Mouse (Mus musculus) liver, adult (tissue): Measurements from ENCODE around the gene Abhd6.

Experiments
- GATA4 ChIP-seq: IDR thresholded peaks from 2 replicates; pipeline ENCODE4 v1.6.1; 2014; ENCODE audit warnings: mild to moderate bottlenecking, low read length; ENCODE audit not compliant: insufficient replicate concordance

Abhd6 gene

DNA sequence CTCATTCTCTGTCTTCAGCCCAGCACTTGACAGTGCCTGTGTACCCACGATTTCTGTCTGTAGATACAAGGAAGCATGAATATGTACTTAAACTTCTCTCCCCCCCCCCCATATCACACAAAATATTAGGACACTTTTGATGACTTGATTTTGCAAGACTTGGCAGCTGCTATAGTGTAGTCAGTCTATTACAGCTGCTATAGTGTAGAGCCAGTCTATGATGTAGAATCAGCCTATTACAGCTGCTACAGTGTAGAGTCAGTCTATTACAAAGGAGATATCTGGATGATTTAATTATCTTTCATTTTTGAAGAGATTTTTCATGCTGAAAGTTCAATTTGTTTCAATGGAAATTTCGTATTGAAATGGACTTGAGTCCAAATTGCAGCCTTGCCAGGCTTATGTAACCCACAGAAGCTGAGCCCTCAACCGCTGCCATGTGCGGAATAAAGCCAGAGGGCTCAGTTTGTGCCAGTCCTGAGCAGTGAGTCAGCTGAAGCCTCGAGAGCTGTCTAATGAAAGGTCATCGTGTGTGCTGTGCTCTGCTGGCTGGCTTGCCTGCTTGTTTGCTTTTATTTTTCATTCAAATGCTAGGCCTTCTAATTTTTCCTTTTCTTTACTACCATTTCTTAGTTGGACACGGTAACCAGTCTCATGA lies 36.2 kb downstream of the Abhd6 start:
- TF ChIP-seq GATA4: no peak

DNA sequence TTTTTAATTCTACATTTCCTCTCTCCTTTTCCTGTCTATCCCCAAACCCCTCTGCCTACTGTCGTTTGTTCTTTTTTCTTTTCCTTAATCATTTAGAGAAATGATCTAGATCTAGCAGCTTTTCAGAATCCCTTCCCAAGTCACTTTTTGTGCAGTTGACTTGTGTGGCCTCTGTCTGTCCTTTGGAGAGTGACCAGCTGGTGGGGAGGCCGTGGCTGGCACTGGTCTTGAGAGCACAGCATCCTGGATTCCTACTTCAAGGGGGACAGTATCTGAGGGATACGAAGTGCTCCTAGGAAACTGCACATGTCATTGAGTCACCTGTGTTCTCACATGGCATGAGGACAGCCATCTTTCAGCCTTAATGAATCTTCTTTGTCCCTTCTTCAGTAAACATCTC lies 37.5 kb downstream of the Abhd6 start:
- TF ChIP-seq GATA4: no peak

DNA sequence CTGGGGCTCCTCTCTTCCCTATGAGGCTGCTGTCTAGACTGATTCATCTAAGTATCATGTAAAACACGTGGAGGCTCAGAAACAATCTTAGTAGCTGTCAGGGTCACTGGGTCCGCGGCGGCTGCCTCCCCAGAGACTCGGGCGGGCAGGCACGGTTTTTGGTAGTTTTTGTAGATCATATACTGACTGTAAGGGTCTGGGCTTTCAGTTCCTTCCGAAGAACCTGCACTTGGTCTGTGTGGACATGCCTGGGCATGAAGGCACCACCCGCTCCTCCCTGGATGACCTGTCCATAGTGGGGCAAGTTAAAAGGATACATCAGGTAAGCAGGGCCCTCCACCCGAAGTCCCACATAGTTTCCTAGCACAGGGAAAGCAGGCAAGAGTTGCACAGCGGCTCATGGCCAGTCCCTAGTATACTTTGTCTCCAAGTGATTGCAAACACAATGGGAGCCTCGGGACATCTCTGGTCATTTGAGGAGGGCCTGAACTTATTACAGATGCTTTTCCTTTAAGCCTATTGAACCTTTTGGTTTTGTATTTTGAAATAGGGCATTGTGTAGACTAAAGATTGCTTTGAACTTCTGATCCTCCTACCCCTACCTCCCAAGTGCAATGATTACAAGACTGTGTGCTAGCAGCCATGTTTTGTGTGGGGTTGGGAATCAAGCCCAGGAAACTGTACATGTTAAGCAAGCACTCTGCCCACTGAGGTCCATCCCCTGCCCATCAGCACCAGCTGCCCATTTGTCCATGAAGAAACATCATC lies 38.4 kb downstream of the Abhd6 start:
- TF ChIP-seq GATA4: no peak

DNA sequence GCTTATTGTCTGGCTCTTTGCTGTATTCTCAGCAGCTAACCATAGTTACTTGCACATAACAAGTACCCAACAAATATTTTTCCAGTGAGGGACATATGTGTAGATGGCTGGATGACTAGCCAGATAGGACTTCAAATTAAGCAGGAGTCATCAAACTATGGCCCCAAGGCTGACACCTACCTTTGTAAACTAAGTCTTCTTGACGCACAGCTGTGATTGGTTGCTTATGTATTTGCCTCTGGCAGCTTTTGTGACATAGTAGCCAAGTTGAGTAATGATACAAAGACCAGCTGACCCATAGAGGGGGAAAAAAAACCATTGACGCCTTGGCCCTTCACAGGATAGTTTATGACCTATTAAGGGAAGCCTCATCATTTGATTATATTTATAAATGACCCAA lies 39.4 kb downstream of the Abhd6 start:
- no peak for TF ChIP-seq GATA4

DNA sequence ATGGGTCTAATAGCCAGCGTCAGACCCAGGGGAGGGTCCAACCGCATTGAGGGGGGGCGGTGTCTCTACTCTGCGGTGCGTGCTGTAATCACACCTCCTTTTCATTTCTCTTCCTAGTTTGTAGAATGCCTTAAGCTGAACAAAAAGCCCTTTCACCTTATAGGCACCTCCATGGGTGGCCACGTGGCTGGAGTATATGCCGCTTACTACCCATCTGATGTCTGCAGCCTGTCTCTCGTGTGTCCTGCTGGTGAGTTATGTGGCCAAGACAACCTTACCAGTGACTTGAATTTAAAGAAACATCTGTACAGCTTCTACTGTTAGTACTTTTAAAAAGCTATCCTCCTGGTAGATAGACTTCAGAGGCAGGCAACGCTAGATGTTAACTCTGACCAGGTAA lies 39.9 kb downstream of the Abhd6 start:
- no peak for TF ChIP-seq GATA4

DNA sequence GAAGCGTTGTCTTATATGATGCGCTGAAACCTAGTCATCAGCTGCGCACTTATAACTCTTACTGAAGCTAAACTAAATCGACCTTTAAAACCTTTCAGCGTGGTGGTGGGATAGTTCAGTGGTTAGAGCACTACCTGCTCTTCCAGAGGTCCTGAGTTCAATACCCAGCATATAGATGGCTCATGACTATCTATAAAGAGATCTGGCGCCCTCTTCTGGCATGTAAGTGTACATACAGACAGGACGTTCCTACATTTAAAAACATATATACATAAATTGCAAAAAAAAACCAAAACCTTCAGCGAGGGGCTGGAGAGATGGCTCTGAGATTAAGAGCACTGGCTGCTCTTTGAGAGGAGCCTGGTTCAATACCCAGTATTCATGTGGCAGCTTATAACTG lies 41.6 kb downstream of the Abhd6 start:
- no peak for TF ChIP-seq GATA4

DNA sequence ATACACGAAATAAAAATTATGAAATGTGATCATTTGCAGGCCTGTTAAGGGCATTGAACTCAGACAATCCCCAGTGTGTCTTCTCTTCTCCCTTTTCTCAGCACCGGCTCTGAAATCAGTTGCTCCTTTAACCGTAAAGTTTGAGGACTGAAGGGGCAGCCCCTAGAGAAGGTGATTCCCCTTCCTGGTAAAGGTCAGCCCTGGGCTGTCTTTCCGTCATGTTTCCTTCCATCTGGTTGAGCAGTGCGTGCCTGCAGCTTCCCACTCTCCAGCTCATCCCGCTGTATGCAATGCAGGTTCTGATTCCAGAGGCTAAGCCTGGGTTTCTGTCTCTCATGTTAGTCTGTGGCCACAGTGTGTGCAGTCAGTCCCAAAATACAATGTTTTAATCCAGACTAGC lies 42.1 kb downstream of the Abhd6 start:
- no peak for TF ChIP-seq GATA4

DNA sequence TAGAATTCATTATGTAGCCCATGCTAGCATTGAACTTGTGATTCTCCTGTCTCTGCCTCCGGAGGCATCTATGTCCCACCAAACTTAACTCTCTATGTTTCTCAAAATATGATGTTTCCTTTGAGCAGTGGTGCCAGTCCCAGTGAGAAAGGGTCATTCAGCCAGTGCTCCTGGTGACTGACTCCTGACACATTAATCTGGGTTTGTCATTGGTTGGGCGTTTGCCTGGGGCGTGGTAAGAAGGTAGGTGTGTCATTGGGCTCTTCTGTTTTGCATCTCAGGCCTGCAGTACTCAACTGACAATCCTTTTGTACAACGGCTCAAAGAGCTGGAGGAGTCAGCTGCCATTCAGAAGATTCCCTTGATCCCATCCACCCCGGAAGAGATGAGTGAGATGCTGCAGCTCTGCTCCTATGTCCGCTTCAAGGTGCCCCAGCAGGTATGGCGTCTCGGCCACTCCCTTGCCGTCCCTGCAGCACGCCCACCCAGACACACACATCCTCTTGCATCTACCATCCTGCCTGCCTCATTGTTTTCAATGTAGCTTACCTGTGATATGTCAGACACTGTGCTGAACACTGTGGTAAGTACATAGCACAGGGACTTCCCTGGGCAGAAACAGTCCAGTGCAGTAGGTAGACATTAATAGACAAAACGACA lies 42.6 kb downstream of the Abhd6 start:
- TF ChIP-seq GATA4: no peak

DNA sequence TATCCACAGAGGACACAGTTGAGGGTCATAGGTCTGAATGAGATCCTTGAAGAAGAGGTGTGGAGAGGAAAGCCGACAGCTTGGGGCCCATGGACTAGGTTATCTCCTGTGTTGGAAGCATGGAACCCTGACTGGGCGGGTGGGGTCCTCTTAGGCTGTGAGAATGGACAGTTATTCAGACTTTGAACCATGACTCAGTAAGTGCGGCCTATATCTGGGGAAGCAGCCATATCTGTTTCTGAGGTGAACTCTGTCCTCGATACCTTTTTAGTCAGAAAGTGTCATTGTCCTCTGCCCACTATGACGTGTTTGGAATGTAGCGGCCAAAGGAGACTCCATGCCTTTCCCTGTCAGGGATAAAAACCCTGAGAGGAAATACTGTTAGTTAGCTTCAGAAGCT lies 44.1 kb downstream of the Abhd6 start:
- TF ChIP-seq GATA4: no peak

DNA sequence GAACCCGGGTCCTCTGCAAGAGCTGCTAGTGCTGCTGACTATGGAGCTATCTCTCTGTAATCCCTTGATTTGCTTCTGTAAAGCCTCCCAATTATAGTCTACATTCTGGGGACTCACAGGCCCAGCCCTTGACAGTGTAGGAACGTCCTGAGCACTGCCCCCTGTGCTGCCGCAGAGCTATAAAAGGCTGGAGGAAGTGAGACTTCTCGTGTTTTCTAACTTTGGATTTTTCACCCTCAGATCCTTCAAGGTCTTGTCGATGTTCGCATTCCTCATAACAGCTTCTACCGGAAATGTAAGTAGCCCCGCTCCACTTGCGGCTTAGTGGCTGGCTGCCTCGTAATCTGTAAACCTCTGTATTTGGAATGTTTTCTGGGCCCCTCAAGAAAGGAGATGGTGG lies 46.6 kb downstream of the Abhd6 start:
- no peak for TF ChIP-seq GATA4

DNA sequence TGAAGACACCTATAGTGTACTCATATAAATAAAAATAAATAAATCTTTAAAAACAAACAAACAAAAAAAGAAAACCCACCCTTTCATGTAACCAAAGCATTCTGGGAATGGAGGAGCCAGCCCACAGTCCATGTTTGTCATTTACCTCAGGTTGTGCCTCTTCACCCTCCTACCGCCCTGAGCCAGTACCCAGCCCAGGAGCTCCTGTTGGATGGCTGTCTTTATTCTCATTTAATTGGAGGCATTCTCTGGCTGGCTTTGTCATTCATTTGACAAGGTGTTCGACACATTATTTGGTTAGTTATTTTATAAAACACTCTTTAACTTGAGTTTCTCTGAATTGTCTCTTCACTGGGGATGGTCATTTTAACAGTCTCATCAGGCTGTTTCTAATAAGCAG lies 49.2 kb downstream of the Abhd6 start:
- no peak for TF ChIP-seq GATA4

DNA sequence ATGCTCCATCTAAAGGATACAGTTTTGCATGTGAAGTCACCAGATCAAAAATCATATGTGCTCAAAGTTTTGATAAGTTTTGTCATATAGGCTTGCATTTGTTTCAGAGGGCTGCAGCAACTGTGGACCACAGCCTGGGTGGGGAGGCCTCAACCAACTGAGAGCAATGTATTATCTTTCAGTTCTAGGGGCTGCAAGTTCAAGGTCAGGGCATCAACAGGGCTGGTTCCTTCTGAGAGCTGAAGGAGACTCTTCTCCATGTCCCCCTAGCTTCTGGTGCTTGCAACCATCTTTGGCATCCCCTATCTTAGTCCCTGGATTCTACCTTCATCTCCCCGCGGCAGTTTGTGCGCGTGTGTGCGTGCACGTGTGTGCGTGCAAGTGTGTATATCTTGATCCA lies 50.0 kb downstream of the Abhd6 start:
- TF ChIP-seq GATA4: no peak

DNA sequence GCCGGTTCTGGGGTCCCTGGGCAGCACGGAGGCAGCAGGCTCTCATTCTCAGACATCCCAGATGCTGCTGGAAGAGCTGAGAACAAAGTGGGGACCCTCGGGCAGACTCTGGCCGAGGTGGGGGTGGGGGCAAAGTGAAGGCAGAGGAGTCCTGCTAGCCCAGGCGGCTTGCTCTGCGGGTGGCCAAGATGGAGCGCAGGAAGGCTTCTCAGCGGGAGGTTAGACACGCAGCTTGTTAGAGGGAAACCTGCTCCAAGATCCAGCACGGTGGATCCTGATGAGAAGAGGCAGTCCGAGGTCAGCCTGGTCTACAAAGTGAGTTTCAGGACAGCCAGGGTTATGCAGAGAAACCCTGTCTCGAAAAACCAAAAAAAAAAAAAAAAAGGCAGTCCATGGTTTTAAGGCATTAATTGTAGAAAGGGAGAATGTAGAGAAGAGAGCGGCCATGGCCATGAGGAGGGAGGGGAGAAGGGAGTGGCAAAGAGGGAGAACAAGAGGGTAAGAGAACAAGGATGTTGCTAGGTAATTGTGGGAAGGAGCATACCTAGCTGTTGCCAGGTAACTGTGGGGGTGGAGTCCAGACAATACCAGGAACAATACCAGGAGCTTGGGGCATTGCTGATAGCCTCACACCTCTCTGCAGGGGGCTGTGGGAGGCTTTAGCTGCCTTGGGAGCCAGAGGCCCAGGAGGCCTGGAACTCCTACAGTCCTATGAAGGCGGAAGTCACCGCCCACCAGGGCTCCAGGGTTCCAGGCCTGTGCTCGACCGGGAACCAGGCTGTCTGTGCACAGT lies 51.8 kb downstream of the Abhd6 start:
- TF ChIP-seq GATA4: no peak

DNA sequence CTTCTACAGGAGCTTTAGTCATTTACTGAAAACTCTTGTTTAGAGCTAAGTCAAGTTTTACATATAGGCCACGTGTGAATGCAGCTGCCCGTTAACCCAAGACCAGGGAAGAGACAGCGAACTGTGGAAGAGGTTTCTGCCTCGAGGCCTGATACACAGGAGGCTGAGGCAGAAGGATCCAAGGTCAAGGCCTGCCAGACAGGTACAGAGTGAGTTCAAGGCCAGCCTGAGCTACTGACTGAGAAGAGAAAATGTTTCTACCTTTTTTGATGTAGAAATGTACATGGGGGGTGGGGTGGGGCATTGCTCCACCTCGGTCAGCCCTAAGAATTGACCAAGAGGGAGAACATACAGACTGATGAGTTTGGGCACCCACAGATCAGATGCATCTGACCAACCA lies 53.4 kb downstream of the Abhd6 start:
- TF ChIP-seq GATA4: no peak

DNA sequence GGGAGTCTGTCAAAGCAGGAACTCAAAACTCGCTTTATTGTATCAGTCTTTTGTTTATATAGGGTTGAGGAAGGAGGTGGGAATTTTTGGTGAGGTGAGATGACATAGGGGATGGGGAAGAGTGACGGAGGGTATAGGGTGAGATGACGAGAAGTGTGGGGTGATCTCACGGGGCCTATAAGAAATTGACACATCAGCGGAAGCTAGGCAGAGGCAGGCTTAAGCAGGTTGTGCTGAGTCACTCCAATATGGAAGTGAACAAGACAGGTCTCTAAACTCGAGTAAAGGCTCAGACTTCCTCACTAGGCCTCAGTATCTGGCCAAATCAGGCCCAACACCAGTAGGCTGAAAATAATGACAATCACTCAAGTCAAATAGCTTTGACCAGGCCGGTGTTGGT lies 57.2 kb downstream of the Abhd6 start:
- TF ChIP-seq GATA4: no peak

DNA sequence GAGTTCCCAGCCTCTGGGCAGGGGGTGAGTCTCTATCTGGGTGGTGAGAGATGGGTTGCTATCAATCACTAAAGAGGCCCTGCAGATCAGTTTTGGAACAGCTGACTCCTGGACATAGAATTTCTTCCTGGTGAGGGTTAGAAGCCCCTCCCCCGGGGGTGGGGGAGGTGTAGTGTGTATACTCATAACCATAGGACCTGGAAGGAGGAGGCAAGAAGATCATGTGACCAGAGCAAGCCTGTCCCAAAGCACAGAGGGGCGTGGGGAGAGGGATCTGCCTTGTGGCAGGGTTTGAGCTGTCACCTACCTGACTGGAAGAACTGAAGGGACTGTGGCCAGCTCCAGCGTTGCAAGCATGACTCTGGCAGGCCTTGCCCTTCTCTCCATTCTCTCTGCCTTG lies 59.4 kb downstream of the Abhd6 start:
- no peak for TF ChIP-seq GATA4
